Mouse (Mus musculus): ENCODE data around the gene Nup88. TPM values are rescaled to one million over a fixed set of nuclear protein-coding genes. Genes with fewer than 3 reads are reported as not detected.

Nup88 gene
- polyA plus RNA-seq (2017; shearing (Covaris generic)), result 10 to 100 TPM; 71.4 to 92.7 TPM

- peak; percentile 96 for ATAC-seq
Measured at GRCm38 (mm10) chr11:70969821-70970559, at the start of gene Nup88, which contains the start of gene Rpain. Gene Nup88 (minus strand): TSS chr11:70969973. Gene Rpain (plus strand): TSS chr11:70970213.

- no peak for ATAC-seq
Measured at GRCm38 (mm10) chr11:71018416-71019200, 48.8 kb upstream of the Nup88 start.

- ATAC-seq, result no peak
Measured at GRCm38 (mm10) chr11:71017051-71017450, 47.3 kb upstream of the Nup88 start.

GRCm38 (mm10) chr11:71012743-71013142 lies 43.0 kb upstream of the Nup88 start:
- ATAC-seq, result no peak

GRCm38 (mm10) chr11:71008321-71008720 lies 38.5 kb upstream of the Nup88 start:
- no peak for ATAC-seq

- no peak for ATAC-seq
Measured at GRCm38 (mm10) chr11:71007831-71008230, 38.1 kb upstream of the Nup88 start.

- ATAC-seq, result no peak
Measured at GRCm38 (mm10) chr11:71007026-71007425, 37.3 kb upstream of the Nup88 start.

GRCm38 (mm10) chr11:71005046-71005445 lies 35.3 kb upstream of the Nup88 start:
- ATAC-seq, result no peak

GRCm38 (mm10) chr11:71004316-71004773 lies 34.6 kb upstream of the Nup88 start, which contains the start of gene Dhx33:
Gene Dhx33 (minus strand): TSS chr11:71004437.
- peak; percentile 96 for ATAC-seq

GRCm38 (mm10) chr11:71003611-71004315 lies 34.0 kb upstream of the Nup88 start:
- peak; percentile 24 for ATAC-seq

GRCm38 (mm10) chr11:71001167-71001566 lies 31.4 kb upstream of the Nup88 start:
- no peak for ATAC-seq

- ATAC-seq, result peak; percentile 99
Measured at GRCm38 (mm10) chr11:70982557-70983228, 12.9 kb upstream of the Nup88 start, which contains the start of gene C1qbp. Gene C1qbp (minus strand): TSS chr11:70983026.

GRCm38 (mm10) chr11:70982030-70982429 lies 12.3 kb upstream of the Nup88 start:
- no peak for ATAC-seq

- no peak for ATAC-seq
Measured at GRCm38 (mm10) chr11:70980751-70981510, 11.2 kb upstream of the Nup88 start.

GRCm38 (mm10) chr11:70980232-70980631 lies 10.5 kb upstream of the Nup88 start:
- no peak for ATAC-seq

- ATAC-seq, result no peak
Measured at GRCm38 (mm10) chr11:70977293-70977692, 7.5 kb upstream of the Nup88 start.

- ATAC-seq, result no peak
Measured at GRCm38 (mm10) chr11:70975193-70975592, 5.4 kb upstream of the Nup88 start.

GRCm38 (mm10) chr11:70973947-70974346 lies 4.2 kb upstream of the Nup88 start:
- no peak for ATAC-seq

- no peak for ATAC-seq
Measured at GRCm38 (mm10) chr11:70972586-70972985, 2.8 kb upstream of the Nup88 start.

- peak; percentile 25 for ATAC-seq
Measured at GRCm38 (mm10) chr11:70970560-70971540, 1.1 kb upstream of the Nup88 start.
